Mouse (Mus musculus): ENCODE measurements at regions not wholly inside any gene's neighbourhood (a gene's known extent, or its start where the extent isn't known, plus 50 kb on each side); places are given as distances from the start of the nearest gene placed in this dataset.
"Not testable (repeated sequence)": the region's sequence is repeated elsewhere in the genome, so short reads cannot be mapped to it uniquely, and the experiment has no call there.

DNA sequence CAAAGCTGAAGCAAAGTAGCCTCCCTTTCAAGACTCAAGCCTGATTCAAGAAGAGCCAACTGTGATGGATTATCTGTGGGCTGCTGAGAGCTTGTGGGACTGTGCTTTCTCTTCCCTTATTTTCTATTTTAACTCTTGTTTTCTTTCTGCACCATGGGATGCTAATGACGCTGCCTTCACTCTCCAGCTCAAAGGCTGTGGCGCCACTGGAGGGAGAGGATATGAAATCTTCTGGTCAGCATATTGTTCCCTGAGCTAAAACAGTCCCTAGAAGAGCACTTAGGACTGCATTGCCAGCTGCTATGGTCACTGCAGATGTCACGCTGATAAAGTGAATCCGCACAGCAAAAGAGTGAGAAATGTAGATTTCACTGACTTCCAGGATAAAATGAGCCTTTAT lies 324.2 kb upstream of the Dpp10 start:
- no peaks in the 10 kb centered on the region for H3K36me3 ChIP-seq (ENCODE audit: control insufficient read depth in 1 of 2, insufficient read depth in 2 of 2, low read length in 2 of 2)
- no peak overlapping the region for H3K9ac ChIP-seq (ENCODE audit: control insufficient read depth, low read depth, low read length, poor library complexity, severe bottlenecking)
- no peaks in the 10 kb centered on the region for H3K27me3 ChIP-seq (ENCODE audit: control insufficient read depth in 1 of 2, insufficient read depth in 2 of 2, low read length in 2 of 2)
- H3K79me2 ChIP-seq (ENCODE audit: control insufficient read depth, insufficient read depth, low read length, poor library complexity) = no peaks in the 10 kb centered on the region
- no peak for TF ChIP-seq ETS1 (IDR thresholded peaks at IDR 0.05; ENCODE audit: low read depth, low read length)
- no peak for TF ChIP-seq ZNF384 (IDR thresholded peaks at IDR 0.05; ENCODE audit: low read depth, low read length)
- no peak for TF ChIP-seq CHD1 (IDR thresholded peaks at IDR 0.05; ENCODE audit: low read depth, low read length)
- TF ChIP-seq RCOR1 (IDR thresholded peaks at IDR 0.05; ENCODE audit: low read depth, low read length) = no peak
- TF ChIP-seq CHD2 (IDR thresholded peaks at IDR 0.05; ENCODE audit: low read length) = no peak
- TF ChIP-seq BHLHE40 (IDR thresholded peaks at IDR 0.05; ENCODE audit: borderline replicate concordance, low read depth, low read length) = no peak
- TF ChIP-seq GATA1 (IDR thresholded peaks at IDR 0.05; ENCODE audit: low read depth, low read length) = no peak
- TF ChIP-seq USF2 (IDR thresholded peaks at IDR 0.05; ENCODE audit: borderline replicate concordance in 1 of 2, insufficient read depth in 1 of 2, low read depth in 1 of 2, low read length in 2 of 2) = no peak
- no peak for TF ChIP-seq NELFE (IDR thresholded peaks at IDR 0.05; ENCODE audit: low read depth, low read length)
- TF ChIP-seq MEF2A (IDR thresholded peaks at IDR 0.05; ENCODE audit: extremely low read depth, insufficient replicate concordance, low read depth, low read length, poor library complexity, severe bottlenecking) = no peak
- no peak for TF ChIP-seq SIN3A (IDR thresholded peaks at IDR 0.05; ENCODE audit: low read length)
- H3K9me3 ChIP-seq (replicated peaks; ENCODE audit: insufficient read depth, low read length) = no peaks in the 10 kb centered on the region
- no peaks in the 10 kb centered on the region for H3K4me1 ChIP-seq (ENCODE audit: control insufficient read depth in 1 of 2, insufficient read depth in 2 of 2, low read length in 2 of 2)
- no peak overlapping the region for H3K4me3 ChIP-seq (ENCODE audit: control insufficient read depth in 1 of 2, insufficient read depth in 1 of 2, low read depth in 2 of 2, low read length in 2 of 2)
- no peak overlapping the region for H3K27ac ChIP-seq (ENCODE audit: control insufficient read depth, low read depth, low read length)
- no peak for DNase-seq (ENCODE audit: low read depth, low spot score)

DNA sequence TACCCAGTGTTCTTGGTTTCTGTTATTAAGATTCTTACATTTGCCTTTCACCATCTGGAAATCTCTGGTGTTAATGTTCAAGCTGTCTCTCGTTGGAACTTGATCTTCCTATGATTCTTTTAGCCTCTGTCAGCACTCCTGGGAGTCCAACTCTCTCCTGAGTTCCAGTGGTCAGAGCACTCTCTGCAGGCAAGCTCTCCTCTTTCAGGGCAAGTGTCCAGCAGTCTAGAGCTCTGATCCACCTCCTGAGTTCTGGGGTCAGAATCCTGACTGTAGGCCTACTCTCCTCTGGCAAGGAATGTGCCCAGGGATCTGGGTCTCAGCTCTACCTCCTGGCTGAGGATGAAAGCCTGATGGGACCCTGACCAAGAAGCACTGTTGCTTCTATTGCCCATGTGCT lies 303.1 kb upstream of the Dpp10 start:
- H3K79me2 ChIP-seq (ENCODE audit: control insufficient read depth, insufficient read depth, low read length, poor library complexity); H3K4me3 ChIP-seq (ENCODE audit: control insufficient read depth in 1 of 2, insufficient read depth in 1 of 2, low read depth in 2 of 2, low read length in 2 of 2); H3K4me1 ChIP-seq (ENCODE audit: control insufficient read depth in 1 of 2, insufficient read depth in 2 of 2, low read length in 2 of 2); H3K36me3 ChIP-seq (ENCODE audit: control insufficient read depth in 1 of 2, insufficient read depth in 2 of 2, low read length in 2 of 2); H3K27me3 ChIP-seq (ENCODE audit: control insufficient read depth in 1 of 2, insufficient read depth in 2 of 2, low read length in 2 of 2); H3K9ac ChIP-seq (ENCODE audit: control insufficient read depth, low read depth, low read length, poor library complexity, severe bottlenecking); H3K9me3 ChIP-seq (replicated peaks; ENCODE audit: insufficient read depth, low read length); DNase-seq (ENCODE audit: low read depth, low spot score); H3K27ac ChIP-seq (ENCODE audit: control insufficient read depth, low read depth, low read length): not testable (repeated sequence)

DNA sequence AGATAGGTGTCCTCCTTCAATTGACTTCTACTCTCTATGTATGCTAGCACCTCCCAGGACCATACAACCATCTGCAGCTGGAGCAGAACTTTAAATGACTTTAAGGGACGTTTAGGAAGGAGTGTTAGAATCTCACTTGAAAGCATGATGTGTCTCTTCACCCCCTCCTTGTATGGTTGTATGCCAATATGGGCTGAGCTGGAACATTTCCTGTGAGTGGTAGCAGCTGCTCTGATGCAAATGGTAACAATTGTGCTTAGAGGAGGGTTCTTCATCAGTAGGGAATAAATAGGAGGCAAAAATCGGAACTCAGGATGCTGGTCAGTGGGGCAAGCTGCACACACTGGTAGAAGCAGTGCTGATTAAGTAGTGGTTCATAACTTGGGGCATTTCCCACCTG lies 294.1 kb upstream of the Dpp10 start:
- H3K27ac ChIP-seq (ENCODE audit: control insufficient read depth, low read depth, low read length) = no peak overlapping the region
- H3K4me1 ChIP-seq (ENCODE audit: control insufficient read depth in 1 of 2, insufficient read depth in 2 of 2, low read length in 2 of 2) = no peaks in the 10 kb centered on the region
- no peaks in the 10 kb centered on the region for H3K36me3 ChIP-seq (ENCODE audit: control insufficient read depth in 1 of 2, insufficient read depth in 2 of 2, low read length in 2 of 2)
- H3K4me3 ChIP-seq (ENCODE audit: control insufficient read depth in 1 of 2, insufficient read depth in 1 of 2, low read depth in 2 of 2, low read length in 2 of 2) = no peak overlapping the region
- no peak for TF ChIP-seq POLR2AphosphoS5 (IDR thresholded peaks at IDR 0.05; ENCODE audit: borderline replicate concordance, low read depth, low read length)
- TF ChIP-seq USF2 (IDR thresholded peaks at IDR 0.05; ENCODE audit: borderline replicate concordance in 1 of 2, insufficient read depth in 1 of 2, low read depth in 1 of 2, low read length in 2 of 2) = no peak
- no peak for TF ChIP-seq ZC3H11A (IDR thresholded peaks at IDR 0.05; ENCODE audit: low read depth, low read length)
- no peak for TF ChIP-seq TBP (IDR thresholded peaks at IDR 0.05; ENCODE audit: low read depth, low read length)
- no peak for TF ChIP-seq KAT2A (conservative IDR thresholded peaks at IDR 0.05; ENCODE audit: low read depth, low read length)
- TF ChIP-seq TCF12 (IDR thresholded peaks at IDR 0.05; ENCODE audit: low read depth, low read length) = no peak
- TF ChIP-seq MAX (IDR thresholded peaks at IDR 0.05; ENCODE audit: low read length) = no peak
- no peak for TF ChIP-seq SMC3 (IDR thresholded peaks at IDR 0.05; ENCODE audit: low read depth, low read length)
- no peak for TF ChIP-seq MYB (IDR thresholded peaks at IDR 0.05; ENCODE audit: low read depth, low read length)
- TF ChIP-seq ETS1 (IDR thresholded peaks at IDR 0.05; ENCODE audit: low read depth, low read length) = no peak
- no peak for TF ChIP-seq MYC (IDR thresholded peaks at IDR 0.05; ENCODE audit: low read depth, low read length)
- TF ChIP-seq MEF2A (IDR thresholded peaks at IDR 0.05; ENCODE audit: extremely low read depth, insufficient replicate concordance, low read depth, low read length, poor library complexity, severe bottlenecking) = no peak
- TF ChIP-seq POLR2A (IDR thresholded peaks at IDR 0.05; ENCODE audit: control insufficient read depth in 1 of 2, insufficient read depth in 1 of 2, low read depth in 1 of 2, low read length in 2 of 2, poor library complexity in 1 of 2) = no peak
- TF ChIP-seq CHD2 (IDR thresholded peaks at IDR 0.05; ENCODE audit: low read length) = no peak
- TF ChIP-seq ZNF384 (IDR thresholded peaks at IDR 0.05; ENCODE audit: low read depth, low read length) = no peak
- TF ChIP-seq GATA1 (IDR thresholded peaks at IDR 0.05; ENCODE audit: low read depth, low read length) = no peak
- no peak for TF ChIP-seq SIN3A (IDR thresholded peaks at IDR 0.05; ENCODE audit: low read length)
- no peak for DNase-seq (ENCODE audit: low read depth, low spot score)
- H3K9ac ChIP-seq (ENCODE audit: control insufficient read depth, low read depth, low read length, poor library complexity, severe bottlenecking) = no peak overlapping the region
- no peaks in the 10 kb centered on the region for H3K9me3 ChIP-seq (replicated peaks; ENCODE audit: insufficient read depth, low read length)
- no peaks in the 10 kb centered on the region for H3K27me3 ChIP-seq (ENCODE audit: control insufficient read depth in 1 of 2, insufficient read depth in 2 of 2, low read length in 2 of 2)
- H3K79me2 ChIP-seq (ENCODE audit: control insufficient read depth, insufficient read depth, low read length, poor library complexity) = no peaks in the 10 kb centered on the region
